Mouse (Mus musculus) ES-Bruce4 (cell line): ENCODE results near the gene Prr14l. TPM values are rescaled to one million over a fixed set of nuclear protein-coding genes. Genes with fewer than 3 reads are reported as not detected.
A peak's percentile ranks its signal among the peaks of the same experiment; 100 is the strongest.
"Not testable (repeated sequence)": the region's sequence is repeated elsewhere in the genome, so short reads cannot be mapped to it uniquely, and the experiment has no call there.

Source experiments
- H3K27ac ChIP-seq: 2 replicates; pipeline ENCODE4 v1.5.1; 2012; ENCODE audit warnings: low read length, inconsistent platforms; ENCODE audit not compliant: insufficient read depth
- H3K27me3 ChIP-seq: 2 replicates; pipeline ENCODE4 v1.6.1; 2012; ENCODE audit warnings: mild to moderate bottlenecking, low read length, inconsistent platforms; ENCODE audit not compliant: control insufficient read depth, poor library complexity, insufficient read depth, severe bottlenecking
- H3K36me3 ChIP-seq: 2 replicates; pipeline ENCODE4 v1.6.1; 2012; ENCODE audit warnings: inconsistent platforms, mild to moderate bottlenecking, low read length, moderate library complexity; ENCODE audit not compliant: control insufficient read depth, poor library complexity, insufficient read depth, severe bottlenecking
- H3K4me1 ChIP-seq: one replicate; pipeline ENCODE4 v1.8.1; 2011; ENCODE audit warnings: low read length; ENCODE audit not compliant: control insufficient read depth, insufficient read depth
- H3K4me3 ChIP-seq: 2 replicates; pipeline ENCODE4 v1.5.1; 2011; ENCODE audit warnings: low read depth, mild to moderate bottlenecking, low read length
- H3K9ac ChIP-seq: 2 replicates; pipeline ENCODE4 v1.6.1; 2012; ENCODE audit warnings: low read depth, mild to moderate bottlenecking, inconsistent platforms; ENCODE audit not compliant: poor library complexity, severe bottlenecking
- H3K9me3 ChIP-seq: replicated peaks from 2 replicates; pipeline ENCODE4 v1.6.1; 2012; ENCODE audit warnings: mild to moderate bottlenecking, low read length, inconsistent platforms; ENCODE audit not compliant: control insufficient read depth, poor library complexity, insufficient read depth, severe bottlenecking
- CTCF ChIP-seq: IDR thresholded peaks from one replicate; pipeline ENCODE4 v1.8.1; 2011; ENCODE audit warnings: low read depth, low read length
- EP300 ChIP-seq: IDR thresholded peaks from 2 replicates; pipeline ENCODE4 v1.6.1; 2011; ENCODE audit warnings: low read depth, low read length; ENCODE audit not compliant: insufficient read depth
- POLR2A ChIP-seq: IDR thresholded peaks from one replicate; pipeline ENCODE4 v1.8.1; 2011; ENCODE audit warnings: low read length; ENCODE audit not compliant: insufficient read depth
- polyA plus RNA-seq: library from polyadenylated mRNA; stranded (reverse); fragments of >200 nt; gene quantifications from 2 replicates; pipeline ENCODE4 v1.2.4, GENCODE M21; 2011; ENCODE audit warnings: low read depth; ENCODE audit not compliant: missing spikeins, insufficient read depth, insufficient read length

The Prr14l gene
- polyA plus RNA-seq, 1 experiment: 58.6 TPM

GRCm38 (mm10) chr5:32778168-32778567, 75.9 kb downstream of the Prr14l start:
- Histone ChIP-seq H3K9me3 (no peaks in the 10 kb centered on the region), H3K27ac (no peak overlapping the region), H3K36me3 (peaks cover 15% of the 10 kb centered on the region), H3K4me3 (no peak overlapping the region), H3K4me1 (no peaks in the 10 kb centered on the region), H3K27me3 (no peaks in the 10 kb centered on the region), H3K9ac (no peak overlapping the region)
- TF ChIP-seq EP300: no peak
- TF ChIP-seq CTCF: no peak
- TF ChIP-seq POLR2A: no peak

GRCm38 (mm10) chr5:32772361-32772760, 81.7 kb downstream of the Prr14l start:
- no peaks in the 10 kb centered on the region for H3K4me1 ChIP-seq
- peaks cover 36% of the 10 kb centered on the region for H3K36me3 ChIP-seq
- no peak overlapping the region for H3K4me3 ChIP-seq
- no peak for TF ChIP-seq CTCF
- no peak for TF ChIP-seq POLR2A
- TF ChIP-seq EP300: no peak
- no peak overlapping the region for H3K27ac ChIP-seq
- no peaks in the 10 kb centered on the region; the same call in 1 of the 2 replicates for H3K9me3 ChIP-seq
- no peaks in the 10 kb centered on the region for H3K27me3 ChIP-seq
- no peak overlapping the region for H3K9ac ChIP-seq

GRCm38 (mm10) chr5:32767636-32768373, 86.3 kb downstream of the Prr14l start:
- 0 out of 2 replicates have a peak overlapping the region, but pooled peaks have one; percentile 11 for H3K9ac ChIP-seq
- H3K4me3 ChIP-seq: no peak overlapping the region
- no peak for TF ChIP-seq EP300
- no peak for TF ChIP-seq POLR2A
- H3K9me3 ChIP-seq: no peaks in the 10 kb centered on the region; the same call in 1 of the 2 replicates
- H3K36me3 ChIP-seq: peaks cover 26% of the 10 kb centered on the region
- no peaks in the 10 kb centered on the region for H3K27me3 ChIP-seq
- H3K27ac ChIP-seq: no peak overlapping the region
- no peaks in the 10 kb centered on the region for H3K4me1 ChIP-seq

GRCm38 (mm10) chr5:32767004-32767403, 87.1 kb downstream of the Prr14l start:
- Histone ChIP-seq H3K9ac (no peak overlapping the region), H3K36me3 (peaks cover 22% of the 10 kb centered on the region), H3K4me1 (no peaks in the 10 kb centered on the region), H3K4me3 (no peak overlapping the region), H3K9me3 (no peaks in the 10 kb centered on the region), H3K27me3 (no peaks in the 10 kb centered on the region), H3K27ac (no peak overlapping the region)
- TF ChIP-seq POLR2A: no peak

GRCm38 (mm10) chr5:32761566-32762140, 92.4 kb downstream of the Prr14l start:
- no peaks in the 10 kb centered on the region for H3K4me1 ChIP-seq
- TF ChIP-seq POLR2A: no peak
- no peak for TF ChIP-seq EP300
- peaks cover 9% of the 10 kb centered on the region; the same call in 1 of the 2 replicates for H3K36me3 ChIP-seq
- no peak overlapping the region for H3K4me3 ChIP-seq
- H3K9ac ChIP-seq: no peak overlapping the region
- H3K27me3 ChIP-seq: no peaks in the 10 kb centered on the region
- no peaks in the 10 kb centered on the region for H3K9me3 ChIP-seq
- no peak overlapping the region for H3K27ac ChIP-seq

GRCm38 (mm10) chr5:32760787-32761186, 93.3 kb downstream of the Prr14l start:
- Histone ChIP-seq H3K4me3 (no peak overlapping the region; the same call in 1 of the 2 replicates), H3K4me1 (no peaks in the 10 kb centered on the region), H3K27me3 (no peaks in the 10 kb centered on the region), H3K9ac (peak overlapping the region; percentile 66), H3K9me3 (no peaks in the 10 kb centered on the region), H3K36me3 (peaks cover 9% of the 10 kb centered on the region; the same call in 1 of the 2 replicates), H3K27ac (peak overlapping the region; percentile 90)
- TF ChIP-seq EP300: no peak
- TF ChIP-seq CTCF: no peak
- TF ChIP-seq POLR2A: no peak

- not testable (repeated sequence) for H3K36me3 ChIP-seq, H3K27me3 ChIP-seq, H3K4me1 ChIP-seq, H3K9me3 ChIP-seq
- Histone ChIP-seq H3K9ac (peak overlapping the region; percentile 66), H3K4me3 (peak overlapping the region; percentile 67), H3K27ac (peak overlapping the region; percentile 90)
Observed at GRCm38 (mm10) chr5:32760352-32760751, 93.7 kb downstream of the Prr14l start.
